Mouse (Mus musculus): ENCODE data around the gene Fat3.

Gene Fat3

GRCm38 (mm10) chr9:16501186-16501711 lies at the start of gene Fat3:
Gene Fat3 (minus strand): TSS chr9:16501285.
- DNase-seq (ENCODE audit: low spot score in 2 of 2), result peak; percentile 47 to 68

- DNase-seq (ENCODE audit: low spot score in 2 of 2), result no peak
Measured at GRCm38 (mm10) chr9:16532884-16533283, 31.8 kb upstream of the Fat3 start.

GRCm38 (mm10) chr9:16517543-16517942 lies 16.5 kb upstream of the Fat3 start:
- DNase-seq (ENCODE audit: low spot score in 2 of 2), result no peak

GRCm38 (mm10) chr9:16512005-16512404 lies 10.9 kb upstream of the Fat3 start:
- DNase-seq (ENCODE audit: low spot score in 2 of 2), result no peak

DNA sequence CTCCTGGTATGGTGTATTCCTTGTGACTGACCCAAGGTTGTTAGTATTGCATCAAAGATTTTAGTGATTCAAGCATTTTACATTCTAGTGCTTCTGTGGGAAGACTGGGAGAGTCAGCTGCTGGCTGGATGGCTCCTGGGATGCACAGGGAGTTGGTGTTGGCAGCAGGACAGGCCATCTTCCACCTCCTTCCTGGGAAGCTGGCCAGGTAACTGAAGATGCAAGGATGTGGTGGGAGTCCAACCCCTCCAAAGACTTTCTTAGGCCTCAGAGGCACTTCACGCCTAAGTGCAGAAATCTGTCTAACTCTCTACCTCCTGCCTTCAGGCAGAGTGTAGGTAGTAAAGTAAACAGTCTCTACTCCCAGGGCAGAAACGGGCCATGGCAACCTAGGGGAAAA lies 2.7 kb upstream of the Fat3 start:
- DNase-seq (ENCODE audit: low spot score in 2 of 2), result peak; percentile 30 to 39

DNA sequence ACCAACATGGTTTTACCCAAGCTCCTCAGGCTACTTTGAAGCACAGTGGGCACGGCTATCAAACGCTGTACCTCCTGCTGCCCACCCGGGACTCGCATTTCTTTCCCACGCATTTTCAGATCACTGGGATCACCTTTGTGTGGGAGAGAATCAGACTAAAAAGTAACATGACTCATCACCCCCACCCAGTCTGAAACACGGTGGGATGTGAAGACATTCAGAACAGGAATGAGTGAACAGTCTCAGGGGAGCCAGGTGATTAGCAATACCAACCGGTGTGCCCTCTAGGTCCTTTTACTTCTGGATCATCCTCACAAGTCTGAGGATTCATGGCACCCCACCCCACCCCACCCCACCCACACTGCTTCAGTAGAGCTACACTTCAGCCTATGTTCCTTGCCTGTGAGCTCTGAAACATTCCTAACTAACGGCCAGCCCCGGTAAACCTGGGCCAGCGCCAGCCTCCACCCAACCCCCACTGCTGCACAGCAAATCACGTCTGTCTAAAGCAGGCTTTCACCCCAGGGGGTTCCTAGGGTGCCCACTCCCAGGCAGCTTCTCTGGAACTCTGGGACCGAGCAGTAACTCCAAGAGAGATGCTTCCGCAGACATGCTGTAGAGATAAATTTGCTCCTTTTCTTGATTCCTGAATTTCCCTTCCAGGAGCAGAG lies 1.7 kb upstream of the Fat3 start:
- DNase-seq (ENCODE audit: low spot score in 2 of 2), result peak; percentile 68 to 69

- peak; percentile 74 to 76 for DNase-seq (ENCODE audit: low spot score in 2 of 2)
Measured at GRCm38 (mm10) chr9:16501990-16502672, 1.0 kb upstream of the Fat3 start.

GRCm38 (mm10) chr9:16500382-16501185 lies 501 bp downstream of the Fat3 start:
- DNase-seq (ENCODE audit: low spot score in 2 of 2), result peak; percentile 59 to 73

DNA sequence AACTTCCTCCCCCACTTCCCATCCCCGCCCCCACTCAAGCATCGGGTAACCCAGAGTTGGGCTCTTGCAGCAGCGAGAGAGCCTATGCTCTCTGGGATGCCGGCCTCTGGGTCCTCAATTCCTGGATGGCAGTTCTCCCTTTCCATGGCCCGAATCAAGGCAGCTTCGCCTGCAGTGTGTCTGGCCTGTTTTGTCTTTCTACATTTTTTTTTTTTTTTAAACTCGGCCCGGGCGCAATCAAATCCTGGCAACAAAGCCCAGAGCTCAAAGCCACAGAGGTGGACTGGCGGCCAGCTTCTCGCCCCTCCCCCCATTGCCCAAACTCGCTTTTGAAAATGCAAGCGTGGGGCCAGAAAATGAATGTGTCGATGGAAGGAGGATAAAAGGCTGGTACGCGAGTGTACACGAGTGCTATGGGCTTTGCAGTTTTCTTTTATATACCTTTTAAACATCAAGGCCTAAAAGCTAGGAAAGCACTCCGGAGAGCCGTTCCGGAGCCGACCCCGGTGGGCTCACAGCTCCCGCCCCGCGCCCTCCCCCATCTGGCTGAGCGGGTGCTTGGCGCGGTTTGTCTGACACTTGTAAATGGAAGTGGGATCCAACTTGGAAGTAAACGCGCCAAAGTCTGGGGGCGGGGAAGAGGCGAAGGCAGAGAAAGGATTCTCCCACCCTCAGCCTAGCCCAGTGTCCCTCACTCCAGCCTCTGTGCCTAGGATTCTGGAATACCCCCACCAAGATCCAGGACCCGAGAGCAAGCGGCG lies 1.3 kb downstream of the Fat3 start:
- DNase-seq (ENCODE audit: low spot score in 2 of 2), result peak; percentile 66 to 80

DNA sequence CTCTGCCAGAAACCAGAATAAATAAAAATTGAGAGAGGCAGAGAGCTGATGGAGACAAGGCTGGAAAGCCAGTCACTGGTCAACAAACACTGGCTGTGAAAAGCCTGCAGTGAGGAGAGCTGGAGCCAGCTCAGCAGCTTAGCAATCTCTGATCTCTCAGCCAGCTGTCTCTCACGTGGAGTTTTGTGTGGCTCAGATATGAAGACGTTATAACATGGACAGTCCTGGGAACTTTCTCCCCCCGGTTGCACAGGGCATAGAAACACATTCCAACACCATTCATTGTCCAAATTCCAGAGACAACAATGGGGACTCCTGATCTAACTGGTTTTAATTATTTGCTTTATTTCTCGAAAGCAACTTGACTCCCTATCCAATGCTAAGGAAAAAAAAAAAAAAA lies 2.2 kb downstream of the Fat3 start:
- no peak for DNase-seq (ENCODE audit: low spot score in 2 of 2)

GRCm38 (mm10) chr9:16497361-16497760 lies 3.7 kb downstream of the Fat3 start:
- no peak for DNase-seq (ENCODE audit: low spot score in 2 of 2)

DNA sequence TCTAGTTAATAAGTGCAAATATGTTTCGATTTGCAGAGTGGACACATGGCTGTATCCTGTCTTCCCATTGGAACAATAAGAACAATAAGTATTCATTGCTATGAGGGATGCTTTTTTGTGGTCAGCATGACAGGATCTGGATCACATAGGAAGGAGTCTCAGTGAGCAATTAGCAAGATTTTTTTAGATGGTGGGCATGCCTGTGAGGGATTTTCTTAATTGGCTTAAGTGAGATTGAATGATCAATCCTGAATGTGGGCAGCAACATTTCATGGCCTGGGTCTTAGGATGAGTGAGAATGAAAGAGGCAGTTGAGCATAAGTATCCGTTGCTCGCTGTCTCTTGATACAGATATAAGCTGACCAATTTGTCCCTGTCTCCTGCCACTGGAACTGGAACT lies 4.8 kb downstream of the Fat3 start:
- DNase-seq (ENCODE audit: low spot score in 2 of 2), result no peak

- DNase-seq (ENCODE audit: low spot score in 2 of 2), result no peak
Measured at GRCm38 (mm10) chr9:16489661-16490060, 11.4 kb downstream of the Fat3 start.

DNA sequence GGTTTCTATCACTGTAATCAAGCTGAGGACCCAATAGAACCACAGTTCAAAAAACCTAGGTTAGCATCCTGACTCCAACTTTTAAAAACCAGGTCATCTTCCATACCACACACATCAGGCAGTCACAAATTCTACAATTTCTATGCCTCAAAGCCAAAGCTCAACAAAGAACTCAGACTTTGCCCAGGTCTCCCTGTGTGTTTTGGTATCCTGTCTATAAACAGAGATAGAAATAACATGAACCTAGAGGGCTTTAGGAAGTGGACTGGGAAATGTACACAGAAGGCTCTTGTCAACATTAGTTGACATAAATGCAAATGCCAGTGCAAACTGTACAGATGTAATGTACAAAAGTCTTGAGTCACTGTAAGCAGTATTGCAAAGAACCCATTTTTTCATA lies 13.5 kb downstream of the Fat3 start:
- no peak for DNase-seq (ENCODE audit: low spot score in 2 of 2)

- no peak for DNase-seq (ENCODE audit: low spot score in 2 of 2)
Measured at GRCm38 (mm10) chr9:16486229-16486628, 14.9 kb downstream of the Fat3 start.

DNA sequence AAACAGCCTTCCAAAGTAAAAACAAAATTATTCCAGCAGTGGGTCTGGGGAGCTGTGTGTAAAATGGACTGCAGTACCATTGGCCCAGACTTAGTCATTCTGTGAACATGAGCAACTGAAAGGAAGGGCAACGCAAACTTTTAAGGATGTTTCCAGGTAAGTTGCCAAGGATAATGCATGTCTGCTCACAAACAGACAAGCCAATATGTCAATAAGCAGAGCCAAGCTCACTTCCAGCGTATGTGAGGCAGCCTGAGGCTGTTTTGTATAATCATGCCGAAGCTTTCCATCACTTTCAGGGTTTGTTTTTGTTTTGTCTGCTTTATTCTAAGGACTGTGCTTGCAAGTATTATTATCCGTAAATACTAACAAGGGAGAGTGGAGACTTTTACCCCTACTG lies 15.9 kb downstream of the Fat3 start:
- DNase-seq (ENCODE audit: low spot score in 2 of 2), result no peak

DNA sequence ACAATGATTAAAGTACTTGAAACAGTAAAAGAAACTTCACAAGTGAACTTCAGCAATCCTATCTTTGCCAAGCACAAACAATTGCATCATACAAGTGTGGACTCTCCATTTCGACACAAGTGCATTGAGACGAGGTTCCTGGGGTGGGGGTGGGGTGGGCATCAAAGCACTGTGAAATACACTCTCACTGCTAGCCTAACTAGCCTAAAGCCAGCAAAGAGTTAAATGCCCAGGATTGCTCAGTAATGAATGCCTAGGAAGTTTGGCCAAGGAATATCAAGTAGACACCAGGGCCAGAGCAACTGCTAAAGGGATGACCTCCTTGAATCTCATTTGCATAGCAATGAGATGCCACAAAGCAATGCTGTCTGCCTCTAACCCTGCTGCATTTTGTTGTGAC lies 16.3 kb downstream of the Fat3 start:
- DNase-seq (ENCODE audit: low spot score in 2 of 2), result no peak

GRCm38 (mm10) chr9:16461491-16461890 lies 39.6 kb downstream of the Fat3 start:
- no peak for DNase-seq (ENCODE audit: low spot score in 2 of 2)

- no peak for DNase-seq (ENCODE audit: low spot score in 2 of 2)
Measured at GRCm38 (mm10) chr9:16460591-16460990, 40.5 kb downstream of the Fat3 start.

DNA sequence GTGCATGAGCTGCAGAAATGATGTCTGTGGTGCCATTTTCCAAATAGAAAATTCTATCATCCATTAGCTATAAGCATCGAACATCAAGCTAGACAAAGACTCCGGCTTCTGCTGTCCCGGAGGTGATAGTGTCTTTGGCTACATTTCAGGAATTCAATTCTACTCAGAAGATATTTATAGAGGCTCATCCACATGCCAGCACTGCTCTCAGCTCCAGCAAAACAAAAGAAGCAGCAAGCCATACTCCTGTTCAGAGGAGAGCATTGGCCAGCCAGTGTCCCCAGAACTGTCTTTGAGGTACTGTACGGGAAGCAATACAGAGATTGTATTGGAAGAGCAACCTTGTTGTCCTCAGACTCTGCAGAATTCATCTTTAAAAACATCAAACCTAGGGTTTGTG lies 59.2 kb downstream of the Fat3 start:
- DNase-seq (ENCODE audit: low spot score in 2 of 2), result no peak

DNA sequence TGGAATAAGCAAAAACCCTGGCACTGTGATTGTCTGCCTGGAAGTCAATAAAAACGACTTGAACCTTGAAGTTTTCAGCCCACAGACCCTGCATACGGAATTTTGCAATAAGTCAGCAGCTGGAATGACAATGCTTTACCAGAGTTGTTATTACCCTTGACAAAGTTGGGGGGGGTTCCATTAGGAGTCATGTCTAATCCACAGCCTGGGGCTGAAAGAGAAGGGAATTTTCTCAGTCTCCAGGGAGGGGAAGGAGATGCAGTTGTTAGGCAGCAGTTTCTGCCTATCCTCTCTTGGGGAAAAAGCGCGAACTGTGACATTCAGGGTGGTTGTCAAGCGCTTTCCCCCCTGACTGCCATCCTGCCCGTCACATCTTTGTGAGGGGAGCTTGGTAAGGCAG lies 60.4 kb downstream of the Fat3 start:
- no peak for DNase-seq (ENCODE audit: low spot score in 2 of 2)

DNA sequence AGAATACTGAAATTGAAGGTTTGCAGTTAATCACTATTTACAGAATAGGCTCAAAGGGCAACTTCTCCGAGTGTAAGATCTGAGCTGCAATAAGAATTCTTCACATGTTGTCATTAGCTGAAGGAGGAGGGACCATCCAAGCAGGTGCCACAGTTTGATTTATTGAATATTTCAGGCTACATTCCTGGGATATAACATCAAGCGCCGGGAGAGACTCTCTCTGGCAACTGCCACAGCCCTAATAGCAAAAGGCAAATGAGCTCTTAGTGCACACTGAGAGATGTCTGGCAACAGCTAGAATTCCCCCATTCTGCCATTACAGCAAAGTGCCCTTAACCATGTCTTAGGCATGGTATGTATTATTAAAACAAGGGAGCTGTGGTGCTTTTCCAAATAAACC lies 61.1 kb downstream of the Fat3 start:
- DNase-seq (ENCODE audit: low spot score in 2 of 2), result no peak

Measured in right cerebral cortex, adult 2 months (tissue).